Mouse (Mus musculus) intestine, postnatal 0 days (tissue): ENCODE data around the gene Rpl22. TPM values are rescaled to one million over a fixed set of nuclear protein-coding genes. Genes with fewer than 3 reads are reported as not detected.

Experiments used
- ATAC-seq: fragments of 200-750 bp; cut with Nextera tagmentation; 2 replicates; pipeline ENCODE4 v1.8.0; 2017; ENCODE audit warnings: mild to moderate bottlenecking, moderate TSS enrichment, moderate library complexity
- H3K27ac ChIP-seq: fragments of 300-500 bp; sonication (generic); 2 replicates; pipeline ENCODE4 v1.5.1; 2014; ENCODE audit warnings: mild to moderate bottlenecking, low read depth, low read length, moderate library complexity
- H3K27me3 ChIP-seq: fragments of 300-500 bp; sonication (generic); replicated peaks from 2 replicates; pipeline ENCODE4 v1.6.1; 2014; ENCODE audit warnings: low read length, mixed read lengths; ENCODE audit not compliant: control insufficient read depth, insufficient read depth
- H3K36me3 ChIP-seq: fragments of 300-500 bp; sonication (generic); 2 replicates; pipeline ENCODE4 v1.6.1; 2014; ENCODE audit warnings: mild to moderate bottlenecking, moderate library complexity; ENCODE audit not compliant: control insufficient read depth, insufficient read depth
- H3K4me1 ChIP-seq: fragments of 300-500 bp; sonication (generic); replicated peaks from 2 replicates; pipeline ENCODE4 v1.6.1; 2014; ENCODE audit warnings: antibody characterized with exemption, low read length, mixed read lengths; ENCODE audit not compliant: control insufficient read depth, insufficient read depth
- H3K4me2 ChIP-seq: fragments of 300-500 bp; sonication (generic); replicated peaks from 2 replicates; pipeline ENCODE4 v1.6.1; 2014; ENCODE audit warnings: low read depth, mild to moderate bottlenecking, moderate library complexity
- H3K4me3 ChIP-seq: fragments of 300-500 bp; sonication (generic); 2 replicates; pipeline ENCODE4 v1.5.1; 2014; ENCODE audit warnings: low read depth, low read length
- H3K9ac ChIP-seq: fragments of 300-500 bp; sonication (generic); 2 replicates; pipeline ENCODE4 v1.6.1; 2014; ENCODE audit warnings: mild to moderate bottlenecking, low read depth, low read length
- H3K9me3 ChIP-seq: fragments of 300-500 bp; sonication (generic); 2 replicates; pipeline ENCODE4 v1.6.1; 2016; ENCODE audit warnings: mixed run types; ENCODE audit not compliant: control insufficient read depth
- CTCF ChIP-seq: sonication (generic); IDR thresholded peaks from 2 replicates; pipeline ENCODE4 v1.5.1; 2016; ENCODE audit warnings: low read depth, mild to moderate bottlenecking, control low read depth, antibody characterized with exemption, moderate library complexity
- WGBS: fragments of 180-500 bp; shearing (Covaris S2); extraction: QIAGEN DNeasy Blood & Tissue Kit; methylation state at CpG from one replicate; pipeline ENCODE4 v1.1.7; 2014; 5-methylcytosine and 5-hydroxymethylcytosine counted together
- polyA plus RNA-seq: library from polyadenylated mRNA; unstranded; fragments of >200 nt; fragmentation: Nextera tagmentation; extraction: Ambion mirVana; gene quantifications from 2 replicates; pipeline ENCODE4 v1.2.1, GENCODE M21; 2015

Rpl22 gene
- polyA plus RNA-seq, 1 experiment from 2014 or later: 281 TPM

GRCm38 (mm10) chr4:152339293-152339790 lies 13.8 kb downstream of the Rpl22 start:
- no peaks in the 10 kb centered on the region for H3K9me3 ChIP-seq
- no peak overlapping the region for H3K27ac ChIP-seq
- ATAC-seq: no peak
- H3K4me1 ChIP-seq: no peaks in the 10 kb centered on the region; the same call in 1 of the 2 replicates
- H3K4me2 ChIP-seq: peak overlapping the region; percentile 77
- WGBS: 6% methylated on average over 11 of the region's 26 CpGs
- no peak for TF ChIP-seq CTCF
- peaks cover 44% of the 10 kb centered on the region for H3K27me3 ChIP-seq
- peaks cover 9% of the 10 kb centered on the region for H3K36me3 ChIP-seq
- H3K9ac ChIP-seq: no peak overlapping the region
- peak overlapping the region; percentile 45 for H3K4me3 ChIP-seq

- Histone ChIP-seq H3K27ac (no peak overlapping the region), H3K36me3 (no peaks in the 10 kb centered on the region), H3K9ac (no peak overlapping the region), H3K4me1 (no peaks in the 10 kb centered on the region; the same call in 1 of the 2 replicates), H3K27me3 (peaks cover 47% of the 10 kb centered on the region), H3K4me3 (no peak overlapping the region), H3K9me3 (no peaks in the 10 kb centered on the region), H3K4me2 (no peak overlapping the region)
- no peak for TF ChIP-seq CTCF
- WGBS: 40% methylated on average over 15 of the region's 15 CpGs
- ATAC-seq: no peak
These were observed 15.2 kb downstream of the Rpl22 start for GRCm38 (mm10) chr4:152340584-152341284.

- H3K27ac ChIP-seq: no peak overlapping the region
- no peaks in the 10 kb centered on the region for H3K36me3 ChIP-seq
- H3K4me2 ChIP-seq: no peak overlapping the region
- 7% methylated on average over 5 of the region's 5 CpGs for WGBS
- H3K27me3 ChIP-seq: peaks cover 35% of the 10 kb centered on the region
- H3K9me3 ChIP-seq: no peaks in the 10 kb centered on the region
- no peaks in the 10 kb centered on the region; the same call in 1 of the 2 replicates for H3K4me1 ChIP-seq
- TF ChIP-seq CTCF: peak; percentile 77
- no peak overlapping the region for H3K9ac ChIP-seq
- no peak for ATAC-seq
- H3K4me3 ChIP-seq: no peak overlapping the region
These were observed 17.8 kb downstream of the Rpl22 start for GRCm38 (mm10) chr4:152343296-152343695.

- 33% methylated on average over 7 of the region's 7 CpGs for WGBS
- no peak for ATAC-seq
These were observed 19.1 kb downstream of the Rpl22 start for GRCm38 (mm10) chr4:152344651-152345050.

GRCm38 (mm10) chr4:152345120-152345889 lies 19.8 kb downstream of the Rpl22 start:
- no peak overlapping the region for H3K27ac ChIP-seq
- peak; percentile 37; the same call in 1 of the 2 replicates for ATAC-seq
- WGBS: 38% methylated on average over 7 of the region's 7 CpGs
- H3K27me3 ChIP-seq: peaks cover 25% of the 10 kb centered on the region
- H3K36me3 ChIP-seq: no peaks in the 10 kb centered on the region
- H3K9ac ChIP-seq: no peak overlapping the region
- H3K4me2 ChIP-seq: no peak overlapping the region
- no peaks in the 10 kb centered on the region for H3K9me3 ChIP-seq
- H3K4me3 ChIP-seq: no peak overlapping the region
- H3K4me1 ChIP-seq: no peaks in the 10 kb centered on the region
- no peak for TF ChIP-seq CTCF

More at GRCm38 (mm10) chr4:152344651-152345050, 19.1 kb downstream of the Rpl22 start:
- H3K4me3 ChIP-seq: no peak overlapping the region
- H3K4me2 ChIP-seq: no peak overlapping the region
- peaks cover 27% of the 10 kb centered on the region for H3K27me3 ChIP-seq
- no peak overlapping the region for H3K9ac ChIP-seq
- no peak for TF ChIP-seq CTCF
- H3K27ac ChIP-seq: no peak overlapping the region
- no peaks in the 10 kb centered on the region for H3K36me3 ChIP-seq
- H3K9me3 ChIP-seq: no peaks in the 10 kb centered on the region
- no peaks in the 10 kb centered on the region for H3K4me1 ChIP-seq

- no peaks in the 10 kb centered on the region; the same call in 1 of the 2 replicates for H3K4me1 ChIP-seq
- H3K27me3 ChIP-seq: peaks cover 10% of the 10 kb centered on the region; the same call in 1 of the 2 replicates
- H3K9ac ChIP-seq: no peak overlapping the region
- H3K4me3 ChIP-seq: no peak overlapping the region
- TF ChIP-seq CTCF: no peak
- 5% methylated on average over 16 of the region's 17 CpGs for WGBS
- H3K36me3 ChIP-seq: no peaks in the 10 kb centered on the region
- no peak for ATAC-seq
- 0 out of 2 replicates have a peak overlapping the region, but pooled peaks have one; percentile 6 for H3K4me2 ChIP-seq
- H3K9me3 ChIP-seq: no peaks in the 10 kb centered on the region
- no peak overlapping the region for H3K27ac ChIP-seq
These were observed 24.4 kb downstream of the Rpl22 start for GRCm38 (mm10) chr4:152349837-152350381.
